Mouse (Mus musculus) left cerebral cortex, adult 18-20 months (tissue): ENCODE results near the gene Zfp646. TPM values are rescaled to one million over a fixed set of nuclear protein-coding genes. Genes with fewer than 3 reads are reported as not detected.
"Not testable (repeated sequence)": the region's sequence is repeated elsewhere in the genome, so short reads cannot be mapped to it uniquely, and the experiment has no call there.

ENCODE experiments used
- DNase-seq, 2 experiments: peaks; one replicate each; pipeline ENCODE4 v3.0.0; 2021 to 2022; ENCODE audit warnings: low spot score in 2 of 2, mixed read lengths in 1 of 2
- total RNA-seq, 2 experiments: library from RNA; stranded (reverse); gene quantifications; 2 replicates each; pipeline ENCODE4 v1.2.3; 2021

Gene Zfp646
- total RNA-seq, 2 experiments from 2014 or later, result 31.0 TPM

GRCm38 (mm10) chr7:127879301-127879700 is 3.3 kb downstream of the Zfp646 start:
- DNase-seq, result no peak

- no peak for DNase-seq
Observed at GRCm38 (mm10) chr7:127880431-127880830, 4.4 kb downstream of the Zfp646 start.

- DNase-seq, result peak in 1 of 2 experiments; percentile 32
Observed at GRCm38 (mm10) chr7:127885951-127886350, 9.9 kb downstream of the Zfp646 start.

- DNase-seq, result no peak
Observed at GRCm38 (mm10) chr7:127886551-127886950, 10.5 kb downstream of the Zfp646 start.

- DNase-seq, result no peak
Observed at GRCm38 (mm10) chr7:127887191-127887590, 11.2 kb downstream of the Zfp646 start.

GRCm38 (mm10) chr7:127887781-127888180 is 11.8 kb downstream of the Zfp646 start:
- no peak for DNase-seq

GRCm38 (mm10) chr7:127888821-127889220 is 12.8 kb downstream of the Zfp646 start:
- DNase-seq, result no peak

GRCm38 (mm10) chr7:127890798-127891197 is 14.8 kb downstream of the Zfp646 start, which contains the start of gene Prss53:
Prss53 (minus strand) TSS chr7:127890970.
- no peak for DNase-seq

- no peak for DNase-seq
Observed at GRCm38 (mm10) chr7:127894480-127894879, 18.5 kb downstream of the Zfp646 start.

- peak; percentile 90 to 94 for DNase-seq
Observed at GRCm38 (mm10) chr7:127895442-127895841, 19.4 kb downstream of the Zfp646 start, which contains the start of the genes Gm21974 and Vkorc1. Gm21974 (minus strand) TSS chr7:127895454. Vkorc1 (minus strand) TSS chr7:127895617.

GRCm38 (mm10) chr7:127895891-127896290 is 19.9 kb downstream of the Zfp646 start:
- not testable (repeated sequence) for DNase-seq

- peak; percentile 48 to 64 for DNase-seq
Observed at GRCm38 (mm10) chr7:127896384-127896783, 20.4 kb downstream of the Zfp646 start.

- DNase-seq, result no peak
Observed at GRCm38 (mm10) chr7:127897542-127897941, 21.5 kb downstream of the Zfp646 start.

GRCm38 (mm10) chr7:127898179-127898956 is 22.3 kb downstream of the Zfp646 start:
- no peak for DNase-seq

- no peak for DNase-seq
Observed at GRCm38 (mm10) chr7:127899997-127900396, 24.0 kb downstream of the Zfp646 start.

- DNase-seq, result no peak
Observed at GRCm38 (mm10) chr7:127901772-127902171, 25.8 kb downstream of the Zfp646 start.

- peak; percentile 67 to 78 for DNase-seq
Observed at GRCm38 (mm10) chr7:127903971-127904796, 28.2 kb downstream of the Zfp646 start, which contains the start of gene Bckdk. Bckdk (plus strand) TSS chr7:127904082.

GRCm38 (mm10) chr7:127907939-127908338 is 31.9 kb downstream of the Zfp646 start:
- no peak for DNase-seq

GRCm38 (mm10) chr7:127908656-127909055 is 32.6 kb downstream of the Zfp646 start:
- no peak for DNase-seq

GRCm38 (mm10) chr7:127912190-127912871 is 36.3 kb downstream of the Zfp646 start, which contains the start of gene Kat8:
Kat8 (plus strand) TSS chr7:127912516.
- peak; percentile 85 to 89 for DNase-seq

- DNase-seq, result no peak
Observed at GRCm38 (mm10) chr7:127912938-127913337, 36.9 kb downstream of the Zfp646 start.
